In the genomic region with DNA sequence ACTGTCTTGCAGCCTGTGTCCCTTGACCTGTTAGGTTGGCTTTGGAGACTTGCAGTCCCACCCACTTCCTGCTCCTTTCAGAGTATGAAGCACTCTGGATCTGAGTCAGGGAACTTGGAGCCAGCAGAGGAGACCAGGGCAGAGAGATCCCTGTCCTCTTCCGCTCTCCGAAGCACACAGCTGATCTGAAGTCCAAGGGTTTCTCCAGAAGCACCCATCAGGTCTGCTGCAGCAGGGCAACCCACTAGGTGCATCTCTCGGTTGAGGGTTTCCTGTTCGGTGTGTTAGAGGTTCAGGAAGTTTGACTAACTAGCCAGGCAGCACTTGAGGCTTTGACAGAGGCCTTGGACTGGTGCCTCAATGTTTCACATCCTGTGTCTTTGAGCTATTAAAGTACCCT, we compare ENCODE assay signal across 8 mouse cellular contexts. TPM values are rescaled to one million over a fixed set of nuclear protein-coding genes. Genes with fewer than 3 reads are reported as not detected.
DNase-seq lines count a peak whose midpoint lies in the region; ATAC-seq and TF ChIP-seq lines count a peak whose summit lies in the region.

No protein-coding gene starts in this region.

- DNase-seq in heart, adult 2 months, result peak; percentile 50 to 65
- no peak for DNase-seq in heart, postnatal 4 days
- peak; percentile 81 for DNase-seq in adipocyte (ENCODE audit: low spot score)
- no peak for DNase-seq in cerebellum, postnatal 36 days
- no peak for DNase-seq in spleen, postnatal 10 days (ENCODE audit: low spot score in 2 of 2)
- DNase-seq in ovary, adult 18-20 months (ENCODE audit: low spot score), result no peak

- no peak for TF ChIP-seq CTCF in heart, adult 2 months (IDR thresholded peaks at IDR 0.05)

- peak overlapping the region; percentile 96 for H3K27ac ChIP-seq in heart, adult 2 months
- H3K27ac ChIP-seq in lung, embryonic 15.5 days, result peak overlapping the region; percentile 98

- peaks cover 5% of the 10 kb centered on the region; the same call in 1 of the 2 replicates for H3K79me2 ChIP-seq in heart, adult 2 months (replicated peaks; ENCODE audit: control insufficient read depth, insufficient read depth, low read length)

- H3K27me3 ChIP-seq in heart, adult 2 months (ENCODE audit: control insufficient read depth, insufficient read depth, low read length), result no peaks in the 10 kb centered on the region
- no peaks in the 10 kb centered on the region for H3K27me3 ChIP-seq in lung, embryonic 15.5 days

- H3K9ac ChIP-seq in heart, adult 2 months (ENCODE audit: low read depth, low read length), result no peak overlapping the region
- peak overlapping the region; percentile 40 for H3K9ac ChIP-seq in lung, embryonic 15.5 days

- peak; percentile 52; the same call in 1 of the 2 replicates for TF ChIP-seq EP300 in heart, adult 2 months (IDR thresholded peaks at IDR 0.05; ENCODE audit: insufficient read depth, low read depth, low read length)

- TF ChIP-seq POLR2A in heart, adult 2 months (IDR thresholded peaks at IDR 0.05; ENCODE audit: insufficient read depth, low read depth, low read length), result 0 out of 2 replicates have a peak, but pooled peaks have one; percentile 65

- peaks cover 36% of the 10 kb centered on the region for H3K4me1 ChIP-seq in heart, adult 2 months (ENCODE audit: control insufficient read depth, insufficient read depth, low read length)
- H3K4me1 ChIP-seq in lung, embryonic 15.5 days, result peaks cover 64% of the 10 kb centered on the region

- ATAC-seq in inflammation-experienced regulatory T-cells, adult 6 months, result peak; percentile 55
- ATAC-seq in lung, embryonic 15.5 days (ENCODE audit: borderline replicate concordance, extremely low read depth, low FRiP score, low TSS enrichment), result no peak

- intact Hi-C loops in heart, adult 2 months (cut with DNase I), result no loop called here

- H3K4me2 ChIP-seq in lung, embryonic 15.5 days, result peak overlapping the region; percentile 62

- no peaks in the 10 kb centered on the region for H3K9me3 ChIP-seq in lung, embryonic 15.5 days

- peaks cover 14% of the 10 kb centered on the region for H3K36me3 ChIP-seq in heart, adult 2 months (ENCODE audit: control insufficient read depth, insufficient read depth, low read length)
- H3K36me3 ChIP-seq in lung, embryonic 15.5 days, result peaks cover 3% of the 10 kb centered on the region; the same call in 1 of the 2 replicates

- peak overlapping the region; percentile 12; the same call in 1 of the 2 replicates for H3K4me3 ChIP-seq in heart, adult 2 months
- H3K4me3 ChIP-seq in lung, embryonic 15.5 days, result peak overlapping the region; percentile 84

- 19% methylated on average over 4 of the region's 4 CpGs for WGBS in heart, adult 2 months
- WGBS in lung, embryonic 15.5 days, result 16% methylated on average over 4 of the region's 4 CpGs

RNA-seq across cellular contexts. Expression of a gene that starts 2.0 kb away (rescaled TPM):
- total RNA-seq in heart, adult 2 months (2021), result 10 to 100 TPM; 59.7 to 72.5 TPM
- 97.4 and 123 TPM in 2 replicates for polyA plus RNA-seq in heart, adult 2 months (2012; rRNA removed)
- 100 to 1,000 TPM; 251 to 268 TPM for total RNA-seq in heart, postnatal 4 days (2021)
- polyA plus RNA-seq in inflammation-experienced regulatory T-cells, adult 6 months (2017; shearing (Covaris generic)), result 100 to 1,000 TPM; 114 to 717 (median 120) TPM
- polyA plus RNA-seq in lung, embryonic 15.5 days (2015; fragmentation: Nextera tagmentation; extraction: Ambion mirVana), result 776 and 858 TPM in 2 replicates

RNA-seq across cellular contexts. Expression of a gene that starts 57.7 kb away (rescaled TPM):
- total RNA-seq in heart, adult 2 months (2021), result 1 to 10 TPM; 4.9 to 9.1 TPM
- polyA plus RNA-seq in heart, adult 2 months (2012; rRNA removed), result 1.9 and 3.9 TPM in 2 replicates
- total RNA-seq in heart, postnatal 4 days (2021), result 1 to 10 TPM; 8.3 to 9.2 TPM
- 10 to 100 TPM; 11.1 to 22.0 (median 21.5) TPM for polyA plus RNA-seq in inflammation-experienced regulatory T-cells, adult 6 months (2017; shearing (Covaris generic))
- 20.4 and 20.6 TPM in 2 replicates for polyA plus RNA-seq in lung, embryonic 15.5 days (2015; fragmentation: Nextera tagmentation; extraction: Ambion mirVana)

Comparison
In these comparisons a context has a peak if more than half of its experiments do, and no peak if none do; other contexts are left out.
1. DNase-seq: peak in heart, adult 2 months (2 of 2) and adipocyte (single experiment); none in heart, postnatal 4 days (single experiment), cerebellum, postnatal 36 days (0 of 2), spleen, postnatal 10 days (0 of 2) and ovary, adult 18-20 months (single experiment).